Mouse (Mus musculus) T-cell, adult 2 months (primary cell): Measurements from ENCODE around the gene Ppm1l.
A peak's percentile ranks its signal among the peaks of the same experiment; 100 is the strongest.

ENCODE experiments used
- DNase-seq: peaks from one replicate; pipeline ENCODE4 v3.0.0; 2022; ENCODE audit warnings: low spot score

The Ppm1l gene

GRCm38 (mm10) chr3:69316391-69317195, at the start of gene Ppm1l:
Gene Ppm1l (plus strand): TSS chr3:69316861.
- peak; percentile 93 for DNase-seq

- DNase-seq = no peak
Measured at GRCm38 (mm10) chr3:69271812-69272211, 44.8 kb upstream of the Ppm1l start.

- no peak for DNase-seq
Measured at GRCm38 (mm10) chr3:69274018-69274663, 42.5 kb upstream of the Ppm1l start.

- DNase-seq = no peak
Measured at GRCm38 (mm10) chr3:69274664-69275312, 41.9 kb upstream of the Ppm1l start.

DNA sequence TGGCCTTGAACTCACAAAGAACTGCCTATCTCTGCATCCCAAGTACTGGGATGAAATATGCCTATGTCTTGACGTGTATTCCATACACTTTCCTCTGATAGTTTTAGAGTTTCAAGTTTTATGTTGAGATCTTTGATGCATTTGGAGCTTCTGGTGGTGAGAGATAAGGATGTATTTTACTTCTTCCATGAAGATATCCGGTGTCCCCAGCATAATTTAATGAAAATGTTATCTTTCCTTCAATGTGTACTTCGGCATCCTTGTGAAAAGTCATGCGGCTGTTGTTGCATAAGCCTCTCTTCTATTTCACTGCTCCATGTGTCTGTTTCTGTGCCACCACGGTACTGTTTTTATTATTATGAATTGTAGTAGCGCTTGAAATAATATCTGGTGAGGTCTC, 38.0 kb upstream of the Ppm1l start:
- no peak for DNase-seq

DNA sequence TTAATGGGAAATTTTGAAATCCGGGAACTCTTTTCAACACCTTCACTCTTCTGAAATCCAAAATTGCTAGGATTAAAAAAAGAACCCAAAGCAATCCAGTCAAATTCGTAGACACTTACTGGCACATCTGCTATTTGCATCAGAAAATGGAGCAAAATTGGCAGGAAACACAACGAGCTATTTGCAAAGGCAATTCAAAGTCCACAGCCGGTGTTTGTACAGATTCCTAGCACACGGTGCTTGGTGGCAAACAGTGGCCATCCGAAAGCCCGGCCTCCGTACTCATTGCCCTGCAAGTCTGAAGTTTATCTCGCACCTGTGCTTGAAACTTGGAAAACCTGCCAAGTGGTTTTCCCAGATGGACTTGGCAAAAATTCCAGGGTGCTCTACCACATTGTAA, 34.3 kb upstream of the Ppm1l start:
- no peak for DNase-seq

- DNase-seq = no peak
Measured at GRCm38 (mm10) chr3:69283085-69283847, 33.4 kb upstream of the Ppm1l start.

- DNase-seq = peak; percentile 88
Measured at GRCm38 (mm10) chr3:69289833-69290232, 26.8 kb upstream of the Ppm1l start.

GRCm38 (mm10) chr3:69290294-69290693, 26.4 kb upstream of the Ppm1l start:
- DNase-seq = peak; percentile 23

DNA sequence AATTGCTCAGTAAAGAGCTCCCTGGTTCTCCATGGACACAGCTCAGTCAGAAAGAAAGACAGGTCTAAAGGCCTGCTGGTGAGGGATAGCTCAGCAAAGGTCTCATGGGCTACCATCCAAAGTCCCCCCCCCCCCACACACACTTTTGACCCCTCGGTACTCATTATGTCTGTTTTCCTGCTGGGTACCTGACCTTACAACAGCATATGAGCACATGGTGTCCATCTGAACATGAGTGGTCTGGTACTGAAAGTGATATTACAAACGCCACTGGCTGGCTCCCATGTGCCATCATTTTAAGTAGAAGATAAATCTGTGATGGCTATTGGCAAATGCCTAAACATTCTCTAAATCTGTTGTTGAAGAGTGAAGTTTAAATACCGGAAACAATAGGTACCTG, 25.8 kb upstream of the Ppm1l start:
- no peak for DNase-seq

- DNase-seq = no peak
Measured at GRCm38 (mm10) chr3:69292628-69293027, 24.0 kb upstream of the Ppm1l start.

DNA sequence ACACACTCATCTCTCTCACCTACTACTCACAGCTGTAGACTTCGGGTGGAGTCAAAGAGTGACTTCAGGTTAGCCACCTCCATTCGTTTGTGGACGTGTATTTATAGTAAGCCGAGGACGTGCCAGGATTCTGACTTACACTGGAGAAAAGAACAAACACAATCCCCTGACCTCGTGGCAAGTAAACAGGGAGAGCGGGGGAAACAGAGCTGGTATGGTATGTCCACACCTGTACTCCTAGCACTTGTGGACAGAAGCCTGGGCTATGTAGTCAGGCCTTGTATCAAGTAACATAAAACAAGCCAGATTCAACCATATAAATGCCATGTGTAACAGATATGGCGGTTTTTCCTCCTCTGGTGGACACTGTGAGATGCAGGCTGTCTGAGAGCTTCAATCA, 20.4 kb upstream of the Ppm1l start:
- no peak for DNase-seq

DNA sequence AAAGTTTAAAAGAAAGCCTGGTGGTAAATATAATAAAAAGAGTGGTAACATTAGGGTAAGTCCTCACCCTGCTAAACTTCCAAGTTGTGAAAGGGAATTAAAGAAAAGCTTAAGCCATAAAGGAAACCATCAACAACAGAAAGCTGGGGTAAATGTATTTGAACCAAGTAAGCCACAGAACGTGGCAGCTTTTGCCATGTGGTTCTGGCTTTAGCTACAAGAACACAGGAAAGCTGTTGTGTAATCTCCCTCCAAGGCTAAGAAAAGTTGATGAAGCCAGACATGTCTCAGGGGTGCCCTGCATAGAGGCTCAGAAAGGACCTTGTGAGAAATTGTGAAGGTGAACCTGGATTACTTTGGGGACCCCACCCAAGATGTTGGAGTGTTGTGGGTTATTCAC, 16.5 kb upstream of the Ppm1l start:
- DNase-seq = no peak

- no peak for DNase-seq
Measured at GRCm38 (mm10) chr3:69315810-69316390, 761 bp upstream of the Ppm1l start.

- DNase-seq = peak; percentile 18
Measured at GRCm38 (mm10) chr3:69317251-69318125, 827 bp downstream of the Ppm1l start.

GRCm38 (mm10) chr3:69318131-69318951, 1.7 kb downstream of the Ppm1l start:
- peak; percentile 19 for DNase-seq

- DNase-seq = peak; percentile 3
Measured at GRCm38 (mm10) chr3:69319061-69319720, 2.5 kb downstream of the Ppm1l start.

DNA sequence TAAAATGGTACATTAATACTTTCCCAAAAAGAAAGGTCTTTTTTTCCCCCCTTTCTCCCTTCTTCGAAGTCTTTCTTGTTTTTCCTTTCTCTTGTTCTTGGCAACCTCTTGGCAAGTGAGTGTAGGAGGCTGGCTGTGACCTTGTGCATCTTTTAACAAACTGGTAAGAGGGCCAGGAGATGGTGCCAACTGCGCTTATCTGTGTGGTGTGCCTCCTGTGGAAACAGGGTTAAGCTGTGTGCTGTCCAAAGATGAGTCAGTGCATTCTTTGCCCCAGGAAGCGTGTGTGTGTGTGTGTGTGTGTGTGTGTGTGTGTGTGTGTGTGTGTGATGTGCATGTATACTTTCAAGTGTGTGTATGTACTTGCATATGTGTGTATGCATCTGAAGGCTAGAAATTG, 7.3 kb downstream of the Ppm1l start:
- DNase-seq = no peak

GRCm38 (mm10) chr3:69329910-69330309, 13.2 kb downstream of the Ppm1l start:
- DNase-seq = no peak

GRCm38 (mm10) chr3:69333819-69334218, 17.2 kb downstream of the Ppm1l start:
- DNase-seq = no peak
